Mouse (Mus musculus): ENCODE results near the gene Polr2i.
"Not testable (repeated sequence)": the region's sequence is repeated elsewhere in the genome, so short reads cannot be mapped to it uniquely, and the experiment has no call there.

The Polr2i gene

DNA sequence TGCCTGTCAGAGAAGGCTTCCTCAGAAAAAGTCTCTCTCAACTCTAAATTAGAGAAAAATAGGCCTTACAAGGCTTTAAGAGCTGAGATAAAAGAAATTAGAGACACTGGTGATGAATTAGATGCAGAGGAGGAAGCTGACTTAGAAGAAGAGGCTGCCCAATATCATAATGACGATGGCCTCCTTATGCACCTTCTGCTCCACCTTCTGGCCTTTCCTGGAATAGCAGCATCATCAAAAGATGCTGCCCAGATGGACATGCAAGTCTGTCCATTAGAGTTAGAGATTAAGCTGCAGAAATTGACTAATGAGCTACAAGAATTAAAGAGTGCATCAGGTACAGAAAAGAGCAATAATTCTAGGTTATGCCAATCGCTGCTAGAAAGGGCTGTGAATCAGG lies 26.4 kb upstream of the Polr2i start:
- peak; percentile 57 to 64 for DNase-seq

DNA sequence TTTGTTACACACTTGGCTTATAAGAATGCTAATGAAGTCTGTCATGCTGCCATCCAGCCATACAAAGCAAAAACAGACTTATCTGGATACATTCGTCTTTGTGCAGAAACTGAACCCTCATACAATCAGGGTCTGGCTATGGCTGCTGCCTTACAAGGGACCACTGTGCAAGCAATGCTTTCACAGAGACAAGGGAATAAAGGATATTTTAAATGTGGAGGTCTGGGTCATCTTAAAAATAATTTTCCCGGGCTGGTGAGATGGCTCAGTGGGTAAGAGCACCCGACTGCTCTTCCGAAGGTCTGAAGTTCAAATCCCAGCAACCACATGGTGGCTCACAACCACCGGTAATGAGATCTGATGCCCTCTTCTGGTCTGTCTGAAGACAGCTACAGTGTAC lies 25.4 kb upstream of the Polr2i start:
- DNase-seq, result not testable (repeated sequence)

- DNase-seq, result no peak
Measured at GRCm38 (mm10) chr7:30211025-30211424, 20.7 kb upstream of the Polr2i start.

DNA sequence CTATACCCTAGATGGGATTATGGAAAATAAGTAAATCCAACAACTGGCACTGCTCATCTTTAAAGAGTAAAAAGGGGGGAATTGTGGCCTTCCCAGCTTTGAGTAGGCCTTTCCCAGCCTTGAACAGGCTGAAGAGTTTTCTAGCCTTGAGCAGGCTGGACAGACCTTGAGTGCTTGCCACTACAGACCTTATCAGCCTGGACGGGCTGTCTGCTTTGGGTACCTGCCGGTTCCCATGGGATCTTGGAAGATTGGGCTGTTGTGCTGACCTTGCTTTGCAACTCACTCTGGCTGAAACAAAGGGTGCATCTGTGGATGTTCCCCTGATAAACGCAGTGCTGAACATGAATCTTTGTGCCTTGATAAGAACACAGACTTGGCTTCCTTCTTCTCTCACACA lies 17.9 kb upstream of the Polr2i start:
- DNase-seq, result no peak

DNA sequence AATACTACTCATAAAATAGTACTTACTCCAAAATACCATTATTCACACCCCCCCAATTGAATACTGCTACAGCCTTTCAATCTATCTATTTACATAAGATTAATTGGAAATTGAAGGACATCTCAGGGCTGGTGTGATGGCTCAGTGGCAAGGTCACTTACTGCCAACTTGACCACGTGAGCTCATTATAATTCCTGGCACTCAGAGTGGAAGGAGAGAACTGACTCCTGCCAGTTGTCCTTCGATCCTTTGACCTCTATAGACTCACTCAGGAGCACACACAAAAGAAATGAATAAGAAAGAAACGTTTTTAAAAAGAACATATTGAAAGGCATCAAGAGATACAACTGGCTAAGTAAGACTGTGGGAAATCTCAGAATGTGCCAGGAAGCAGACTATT lies 15.9 kb upstream of the Polr2i start:
- no peak for DNase-seq

- DNase-seq, result peak; percentile 65 to 81
Measured at GRCm38 (mm10) chr7:30216723-30217151, 15.0 kb upstream of the Polr2i start.

DNA sequence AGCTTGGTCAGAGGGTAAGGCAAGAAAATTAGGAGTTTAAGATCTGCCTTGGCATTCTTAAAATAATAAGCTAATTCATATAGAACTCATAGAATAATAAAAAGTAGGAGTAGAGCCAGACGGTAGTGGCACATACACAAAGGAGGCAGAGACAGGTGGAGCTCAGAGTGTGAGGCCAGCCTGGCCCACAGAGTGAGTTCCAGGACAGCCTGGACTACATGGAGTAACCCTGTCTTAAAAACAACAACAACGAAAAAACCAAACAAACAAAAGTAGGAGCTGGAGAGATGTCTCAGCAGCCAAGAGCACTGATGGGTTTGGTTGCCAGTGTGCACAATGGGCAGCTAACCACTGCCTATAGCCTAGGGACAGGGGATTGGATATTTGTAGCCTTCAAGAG lies 14.5 kb upstream of the Polr2i start:
- DNase-seq, result no peak

GRCm38 (mm10) chr7:30219293-30220007 lies 12.3 kb upstream of the Polr2i start:
- peak in 1 of 2 experiments; percentile 35 for DNase-seq

DNA sequence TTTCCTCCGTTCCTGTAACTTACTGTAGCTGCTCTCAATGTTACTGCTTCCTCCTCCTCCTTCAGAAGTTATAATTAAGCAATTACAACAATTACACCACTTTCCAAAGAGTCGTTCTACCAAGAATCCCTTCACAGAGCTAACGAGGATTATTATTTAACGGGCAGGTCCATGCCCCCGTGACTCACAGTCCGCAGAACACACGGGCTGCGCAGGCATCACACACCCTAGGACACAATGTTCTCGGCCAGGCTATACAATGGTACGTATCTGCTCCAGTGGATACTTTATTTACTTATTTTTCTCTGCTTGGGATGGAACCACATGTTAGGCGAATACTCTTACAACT lies 11.8 kb upstream of the Polr2i start:
- DNase-seq, result no peak

DNA sequence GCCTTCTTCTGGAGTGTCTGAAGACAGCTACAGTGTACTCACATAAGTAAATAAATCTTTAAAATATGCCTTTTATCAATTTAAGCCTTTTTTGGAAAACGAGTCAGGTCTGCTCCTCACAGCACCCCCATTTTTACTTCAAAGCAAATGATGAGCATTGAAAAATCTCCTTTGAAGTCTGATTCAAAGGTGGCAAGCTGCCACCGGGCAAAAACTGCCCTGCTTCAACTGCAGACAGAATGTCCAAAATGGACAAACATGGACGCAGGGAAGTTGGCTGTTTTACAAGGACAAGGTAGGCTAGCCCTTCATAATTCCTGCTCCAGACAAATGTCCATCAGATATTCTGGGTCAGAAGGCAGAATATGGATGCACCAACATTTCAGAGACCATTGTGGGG lies 10.3 kb upstream of the Polr2i start:
- DNase-seq, result no peak

DNA sequence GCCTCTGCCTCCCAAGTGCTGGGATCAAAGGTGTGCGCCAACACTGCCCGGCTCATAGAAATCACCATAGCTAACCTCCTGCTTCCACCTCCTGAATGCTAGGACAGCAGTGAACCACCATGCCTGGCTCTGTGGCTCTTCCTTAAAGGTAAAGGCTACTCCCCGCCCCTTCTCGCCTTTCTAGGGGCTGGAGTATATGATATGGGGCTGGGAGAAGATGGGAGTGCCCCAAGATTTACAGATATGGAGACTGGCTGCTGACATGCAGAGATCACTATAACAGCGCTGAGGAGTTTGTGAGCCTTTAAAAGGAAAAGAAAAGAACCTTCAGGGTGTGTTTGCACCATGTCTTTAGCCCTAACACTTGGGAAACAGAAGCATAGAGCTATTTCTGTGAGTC lies 9.5 kb upstream of the Polr2i start:
- no peak for DNase-seq

DNA sequence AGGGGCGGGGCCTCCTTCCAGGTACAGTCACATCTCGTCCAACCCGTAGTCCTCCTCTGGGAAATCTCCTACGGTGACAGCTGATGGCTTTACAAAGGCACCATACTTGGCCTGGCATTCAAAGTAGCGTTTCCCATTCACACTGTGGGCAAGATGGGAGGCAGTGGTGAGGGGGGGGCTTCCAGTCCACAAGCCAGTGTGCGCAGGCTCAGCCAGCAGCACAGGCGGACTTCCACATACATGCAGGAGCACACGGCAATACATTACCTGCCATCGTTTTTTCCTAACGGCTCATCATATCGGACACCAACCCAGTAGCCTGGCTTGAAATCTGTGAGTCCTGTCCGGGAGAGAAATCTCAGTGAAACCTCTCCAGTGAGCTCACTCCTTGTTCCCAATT lies 7.5 kb upstream of the Polr2i start:
- no peak for DNase-seq

- no peak for DNase-seq
Measured at GRCm38 (mm10) chr7:30231328-30231668, 450 bp upstream of the Polr2i start.

- peak; percentile 66 to 68 for DNase-seq
Measured at GRCm38 (mm10) chr7:30232631-30233148, 942 bp downstream of the Polr2i start.

GRCm38 (mm10) chr7:30233387-30233786 lies 1.6 kb downstream of the Polr2i start:
- DNase-seq, result no peak

DNA sequence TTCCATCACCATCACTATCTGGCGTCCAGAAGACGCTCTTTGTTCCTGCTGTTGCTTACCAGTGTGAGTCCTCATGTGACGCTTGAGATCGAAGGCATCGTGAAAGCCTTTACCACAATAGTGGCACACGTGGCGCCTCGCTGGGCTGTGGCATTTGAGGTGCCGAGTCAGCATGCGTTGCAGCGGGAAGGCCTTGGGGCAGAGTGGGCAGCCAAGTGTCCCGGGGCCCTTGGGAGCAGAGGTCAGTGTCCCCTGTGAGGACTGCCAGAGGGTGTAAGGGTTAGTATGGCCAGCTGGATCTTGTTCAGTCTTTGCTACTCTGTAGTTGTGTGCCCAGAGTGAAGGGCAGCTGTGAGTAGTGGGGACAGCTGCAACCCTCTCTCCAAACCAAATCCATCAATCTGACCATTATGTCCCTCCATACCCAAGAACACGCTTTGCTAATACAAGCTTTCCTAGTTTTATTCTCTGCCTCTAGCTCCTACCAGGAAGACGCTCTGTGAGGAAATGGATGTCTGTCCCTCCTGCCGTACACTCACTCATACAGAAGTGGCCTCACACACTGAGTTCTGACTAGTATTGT lies 2.6 kb downstream of the Polr2i start:
- peak; percentile 21 to 23 for DNase-seq

- DNase-seq, result no peak
Measured at GRCm38 (mm10) chr7:30235091-30235490, 3.3 kb downstream of the Polr2i start.

DNA sequence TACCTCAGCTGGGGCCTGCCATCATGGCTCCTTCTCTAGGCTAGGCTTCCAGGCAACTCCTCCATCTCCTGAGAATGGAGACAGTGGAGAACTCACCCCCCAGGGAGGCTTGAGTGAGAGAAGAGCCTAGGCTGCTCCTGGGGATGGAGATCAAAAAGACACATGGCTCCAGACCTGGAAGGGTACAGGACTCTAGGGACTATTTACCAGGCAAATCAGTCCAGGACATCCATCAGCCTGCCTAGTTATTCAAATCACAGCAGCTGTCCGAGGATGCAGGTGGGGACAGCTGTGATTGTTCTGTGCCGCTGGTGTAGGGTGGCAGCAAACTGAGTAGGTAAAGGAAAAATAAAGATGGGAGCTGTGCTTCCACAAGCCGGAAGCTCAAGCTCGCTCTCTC lies 3.9 kb downstream of the Polr2i start, which contains the start of gene Ovol3:
Ovol3 (minus strand) TSS at position 101 of the 400 bp plus-strand sequence.
- no peak for DNase-seq

GRCm38 (mm10) chr7:30237374-30237773 lies 5.6 kb downstream of the Polr2i start:
- not testable (repeated sequence) for DNase-seq

GRCm38 (mm10) chr7:30251956-30252954 lies 20.5 kb downstream of the Polr2i start:
- DNase-seq, result peak; percentile 57 to 70

DNA sequence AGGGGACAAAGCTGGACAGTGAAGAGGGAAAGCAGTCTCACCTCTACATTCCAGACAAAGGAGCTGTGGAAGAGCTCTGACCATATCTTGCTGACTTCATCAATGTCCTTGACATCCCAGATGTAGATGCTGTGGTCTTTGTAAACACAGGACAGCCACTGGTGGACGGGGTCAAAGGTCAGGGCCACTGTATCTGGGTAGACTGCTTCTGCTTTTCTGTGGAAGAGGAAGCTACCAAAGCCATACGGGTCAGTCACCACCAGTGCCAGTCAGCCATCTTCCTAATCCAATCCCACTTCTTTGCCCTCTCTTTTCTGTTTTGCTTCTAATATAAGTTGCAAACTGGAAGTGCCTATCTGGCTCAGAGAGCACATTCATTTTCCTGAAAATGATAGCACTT lies 33.3 kb downstream of the Polr2i start:
- DNase-seq, result peak in 1 of 2 experiments; percentile 23

- no peak for DNase-seq
Measured at GRCm38 (mm10) chr7:30265531-30265930, 33.8 kb downstream of the Polr2i start.

DNA sequence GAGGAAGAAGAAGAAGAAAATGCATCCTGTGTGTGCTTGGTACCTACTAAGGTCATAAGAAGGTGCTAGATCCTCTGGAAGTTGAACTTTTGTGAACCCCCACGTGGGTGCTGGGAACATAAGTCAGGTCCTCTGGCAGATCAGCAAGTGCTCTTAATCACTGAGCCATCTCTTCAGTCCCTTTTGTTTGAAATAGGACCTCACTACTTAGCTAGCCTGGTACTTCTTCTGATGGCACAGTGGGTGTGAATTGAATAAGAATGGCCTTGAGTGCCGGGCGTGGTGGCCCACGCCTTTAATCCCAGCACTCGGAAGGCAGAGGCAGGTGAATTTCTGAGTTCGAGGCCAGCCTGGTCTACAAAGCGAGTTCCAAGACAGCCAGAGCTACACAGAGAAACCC lies 34.2 kb downstream of the Polr2i start:
- DNase-seq, result no peak

All from lung, adult 18-20 months (tissue).